Mouse (Mus musculus) forebrain, embryonic 10.5 days (tissue): ENCODE data around the gene Mfsd12. TPM values are rescaled to one million over a fixed set of nuclear protein-coding genes. Genes with fewer than 3 reads are reported as not detected.

ENCODE experiments used
- DNase-seq: peaks from one replicate; pipeline ENCODE4 v3.0.0-alpha.2; 2017; ENCODE audit warnings: low spot score; ENCODE audit errors: extremely low spot score
- H3K27ac ChIP-seq: fragments of 300-500 bp; sonication (generic); 2 replicates; pipeline ENCODE4 v1.5.1; 2016; ENCODE audit warnings: mild to moderate bottlenecking
- H3K27me3 ChIP-seq: fragments of 300-500 bp; sonication (generic); 2 replicates; pipeline ENCODE4 v1.6.1; 2016; ENCODE audit warnings: mild to moderate bottlenecking; ENCODE audit not compliant: poor library complexity, severe bottlenecking
- H3K36me3 ChIP-seq: fragments of 300-500 bp; sonication (generic); replicated peaks from 2 replicates; pipeline ENCODE4 v1.6.1; 2016; ENCODE audit warnings: mild to moderate bottlenecking, moderate library complexity
- H3K4me1 ChIP-seq: fragments of 300-500 bp; sonication (generic); 2 replicates; pipeline ENCODE4 v1.6.1; 2016
- H3K4me3 ChIP-seq: fragments of 300-500 bp; sonication (generic); 2 replicates; pipeline ENCODE4 v1.5.1; 2016; ENCODE audit warnings: mild to moderate bottlenecking, moderate library complexity
- H3K9me3 ChIP-seq: fragments of 300-500 bp; sonication (generic); 2 replicates; pipeline ENCODE4 v1.6.1; 2016; ENCODE audit warnings: mild to moderate bottlenecking, moderate library complexity
- WGBS: fragments of 180-500 bp; shearing (Covaris S2); methylation state at CpG from one replicate; pipeline ENCODE4 v1.1.7; 2016; 5-methylcytosine and 5-hydroxymethylcytosine counted together
- polyA plus RNA-seq: library from polyadenylated mRNA; unstranded; fragments of >200 nt; fragmentation: Nextera tagmentation; extraction: Ambion mirVana; gene quantifications from 2 replicates; pipeline ENCODE4 v1.2.1, GENCODE M21; 2016

Gene Mfsd12
- polyA plus RNA-seq, 1 experiment from 2014 or later, result 6.7 TPM

- WGBS, result 66% methylated on average over 11 of the region's 11 CpGs
- Histone ChIP-seq H3K4me3 (no peak overlapping the region), H3K9me3 (no peaks in the 10 kb centered on the region), H3K36me3 (no peaks in the 10 kb centered on the region), H3K27ac (peak overlapping the region; percentile 80), H3K4me1 (peaks cover 48% of the 10 kb centered on the region), H3K27me3 (peaks cover 83% of the 10 kb centered on the region)
- DNase-seq, result no peak
These were observed 23.0 kb upstream of the Mfsd12 start for GRCm38 (mm10) chr10:81334324-81334723.

- no peaks in the 10 kb centered on the region for H3K9me3 ChIP-seq
- peaks cover 43% of the 10 kb centered on the region for H3K4me1 ChIP-seq
- peak overlapping the region; percentile 23 for H3K4me3 ChIP-seq
- WGBS, result 40% methylated on average over 19 of the region's 19 CpGs
- peak overlapping the region; percentile 80 for H3K27ac ChIP-seq
- no peak for DNase-seq
- H3K36me3 ChIP-seq, result no peaks in the 10 kb centered on the region
- H3K27me3 ChIP-seq, result peaks cover 81% of the 10 kb centered on the region
These were observed 21.6 kb upstream of the Mfsd12 start for GRCm38 (mm10) chr10:81335393-81336340.

GRCm38 (mm10) chr10:81336558-81336957, 20.7 kb upstream of the Mfsd12 start:
- Histone ChIP-seq H3K36me3 (no peaks in the 10 kb centered on the region), H3K27me3 (peaks cover 85% of the 10 kb centered on the region), H3K27ac (peak overlapping the region; percentile 80), H3K4me3 (no peak overlapping the region), H3K9me3 (no peaks in the 10 kb centered on the region), H3K4me1 (peaks cover 49% of the 10 kb centered on the region)
- no peak for DNase-seq
- WGBS, result 92% methylated on average over 4 of the region's 4 CpGs

- Histone ChIP-seq H3K36me3 (peaks cover 8% of the 10 kb centered on the region), H3K4me1 (peaks cover 33% of the 10 kb centered on the region), H3K27ac (no peak overlapping the region), H3K4me3 (no peak overlapping the region), H3K9me3 (no peaks in the 10 kb centered on the region), H3K27me3 (peaks cover 89% of the 10 kb centered on the region)
- 40% methylated on average over 17 of the region's 17 CpGs for WGBS
- DNase-seq, result no peak
These were observed 16.5 kb upstream of the Mfsd12 start for GRCm38 (mm10) chr10:81340551-81341332.

GRCm38 (mm10) chr10:81341333-81341949, 15.8 kb upstream of the Mfsd12 start:
- Histone ChIP-seq H3K27me3 (peaks cover 91% of the 10 kb centered on the region), H3K9me3 (no peaks in the 10 kb centered on the region), H3K27ac (no peak overlapping the region), H3K4me1 (peaks cover 32% of the 10 kb centered on the region), H3K4me3 (0 out of 2 replicates have a peak overlapping the region, but pooled peaks have one; percentile 2), H3K36me3 (peaks cover 15% of the 10 kb centered on the region)
- DNase-seq, result peak; percentile 73
- WGBS, result 38% methylated on average over 16 of the region's 16 CpGs

- peak within 1 kb of the TSS; percentile 27 for H3K27ac ChIP-seq
- H3K9me3 ChIP-seq, result no peaks in the 10 kb centered on the region
- WGBS, result 6% methylated on average over 58 of the region's 67 CpGs
- peaks cover 91% of the 10 kb centered on the region for H3K27me3 ChIP-seq
- peak; percentile 41 for DNase-seq
- peaks cover 27% of the 10 kb centered on the region for H3K36me3 ChIP-seq
- H3K4me3 ChIP-seq, result peak within 1 kb of the TSS; percentile 51
- peaks cover 41% of the 10 kb centered on the region for H3K4me1 ChIP-seq
These were observed 14.4 kb upstream of the Mfsd12 start, which contains the start of gene Gipc3 for GRCm38 (mm10) chr10:81342686-81343505. Gene Gipc3, minus strand, starts transcription at chr10:81343266.

- peaks cover 91% of the 10 kb centered on the region for H3K27me3 ChIP-seq
- 59% methylated on average over 8 of the region's 8 CpGs for WGBS
- peaks cover 53% of the 10 kb centered on the region for H3K4me1 ChIP-seq
- no peak for DNase-seq
- H3K4me3 ChIP-seq, result 0 out of 2 replicates have a peak overlapping the region, but pooled peaks have one; percentile 5
- H3K9me3 ChIP-seq, result no peaks in the 10 kb centered on the region
- peaks cover 38% of the 10 kb centered on the region for H3K36me3 ChIP-seq
- no peak overlapping the region for H3K27ac ChIP-seq
These were observed 12.7 kb upstream of the Mfsd12 start for GRCm38 (mm10) chr10:81344421-81345161.

- peaks cover 58% of the 10 kb centered on the region for H3K4me1 ChIP-seq
- H3K36me3 ChIP-seq, result peaks cover 38% of the 10 kb centered on the region
- H3K9me3 ChIP-seq, result no peaks in the 10 kb centered on the region
- H3K27ac ChIP-seq, result no peak overlapping the region
- peak overlapping the region; percentile 5; the same call in 1 of the 2 replicates for H3K4me3 ChIP-seq
- 93% methylated on average over 4 of the region's 4 CpGs for WGBS
- no peak for DNase-seq
- peaks cover 88% of the 10 kb centered on the region for H3K27me3 ChIP-seq
These were observed 12.1 kb upstream of the Mfsd12 start for GRCm38 (mm10) chr10:81345162-81345534.

GRCm38 (mm10) chr10:81346453-81347067, 10.7 kb upstream of the Mfsd12 start:
- peak overlapping the region; percentile 67 for H3K27ac ChIP-seq

GRCm38 (mm10) chr10:81349146-81349545, 8.1 kb upstream of the Mfsd12 start:
- Histone ChIP-seq H3K9me3 (no peaks in the 10 kb centered on the region), H3K27me3 (peaks cover 48% of the 10 kb centered on the region), H3K4me3 (peak overlapping the region; percentile 97), H3K4me1 (peaks cover 56% of the 10 kb centered on the region), H3K36me3 (peaks cover 38% of the 10 kb centered on the region), H3K27ac (peak overlapping the region; percentile 95)
- DNase-seq, result peak; percentile 48
- 6% methylated on average over 12 of the region's 12 CpGs for WGBS

More at GRCm38 (mm10) chr10:81346453-81347067, 10.7 kb upstream of the Mfsd12 start:
- peak; percentile 77 for DNase-seq
- WGBS, result 4% methylated on average over 55 of the region's 55 CpGs
- Histone ChIP-seq H3K4me3 (peak overlapping the region; percentile 48), H3K27me3 (peaks cover 74% of the 10 kb centered on the region), H3K36me3 (peaks cover 38% of the 10 kb centered on the region), H3K4me1 (peaks cover 58% of the 10 kb centered on the region), H3K9me3 (no peaks in the 10 kb centered on the region)

- peaks cover 38% of the 10 kb centered on the region for H3K36me3 ChIP-seq
- DNase-seq, result no peak
- H3K9me3 ChIP-seq, result no peaks in the 10 kb centered on the region
- peaks cover 64% of the 10 kb centered on the region for H3K4me1 ChIP-seq
- H3K27me3 ChIP-seq, result peaks cover 40% of the 10 kb centered on the region
- WGBS, result under 1% methylated on average over 29 of the region's 29 CpGs
- H3K4me3 ChIP-seq, result peak overlapping the region; percentile 97
- H3K27ac ChIP-seq, result peak overlapping the region; percentile 95
These were observed 7.3 kb upstream of the Mfsd12 start for GRCm38 (mm10) chr10:81349961-81350350.
